Mouse (Mus musculus) right cerebral cortex, postnatal 36 days (tissue): ENCODE data around the gene Lipf.

Source experiments
- DNase-seq, 2 experiments: peaks; one replicate each; pipeline ENCODE4 v3.0.0; 2022; ENCODE audit warnings: low spot score in 2 of 2, mixed read lengths in 1 of 2

Gene Lipf

DNA sequence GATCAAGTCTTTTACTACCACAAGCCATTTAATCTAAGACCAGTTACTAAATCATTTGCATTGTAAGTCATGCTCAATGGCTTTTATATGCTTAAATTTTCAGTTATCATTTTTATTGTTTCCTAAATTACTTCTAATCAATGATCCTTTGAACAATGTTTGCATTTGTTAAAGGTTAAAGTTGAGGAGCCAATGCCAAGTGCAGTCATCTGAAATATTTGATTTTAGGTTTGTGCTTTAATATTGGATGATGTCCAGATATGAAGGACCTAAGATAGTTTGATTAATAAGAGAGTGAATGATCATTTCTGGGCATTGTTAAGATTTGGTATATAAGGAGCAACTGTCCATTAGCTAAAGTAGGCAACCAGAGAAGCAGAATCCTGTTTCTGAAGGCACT lies at the start of gene Lipf:
Gene Lipf, plus strand, starts transcription at position 301 of the 400 bp plus-strand sequence.
- no peak for DNase-seq

DNA sequence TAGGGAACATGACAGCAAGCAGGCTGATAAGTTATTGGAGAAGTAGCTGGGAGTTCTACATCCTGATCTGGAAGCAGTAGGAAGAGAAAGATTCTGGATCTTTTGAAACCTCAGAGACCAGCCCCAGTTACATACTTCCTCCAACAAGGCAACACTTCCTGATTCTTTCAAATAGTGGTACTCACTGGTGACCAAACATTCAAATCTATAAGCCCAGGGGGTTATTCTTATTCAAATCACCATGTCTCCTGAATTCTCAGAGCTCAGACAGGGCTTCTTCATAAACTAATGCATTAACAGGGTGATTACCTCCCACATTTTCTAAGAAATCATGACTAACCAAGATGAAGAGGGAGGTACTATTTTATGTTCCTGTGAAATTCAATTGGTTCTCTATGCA lies 36.9 kb upstream of the Lipf start:
- DNase-seq: no peak

DNA sequence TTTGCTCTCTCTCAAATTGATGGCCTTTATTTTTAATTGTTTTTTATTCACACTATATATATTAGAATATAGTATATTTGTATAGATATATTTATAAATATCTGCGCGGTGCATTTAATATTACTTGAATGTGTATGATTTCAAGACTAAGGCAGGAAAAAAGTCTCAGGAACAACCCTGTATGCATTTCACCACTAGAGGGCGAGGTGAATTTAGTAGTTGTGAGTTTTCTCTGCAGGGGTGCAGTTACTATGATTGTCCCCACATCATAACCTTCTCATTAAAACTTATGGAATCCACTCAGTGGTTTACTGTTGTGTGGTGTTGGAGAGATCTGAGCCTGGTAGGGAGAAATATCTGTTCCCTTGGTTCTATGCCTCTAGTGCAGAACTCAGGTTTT lies 18.0 kb downstream of the Lipf start:
- DNase-seq: no peak

DNA sequence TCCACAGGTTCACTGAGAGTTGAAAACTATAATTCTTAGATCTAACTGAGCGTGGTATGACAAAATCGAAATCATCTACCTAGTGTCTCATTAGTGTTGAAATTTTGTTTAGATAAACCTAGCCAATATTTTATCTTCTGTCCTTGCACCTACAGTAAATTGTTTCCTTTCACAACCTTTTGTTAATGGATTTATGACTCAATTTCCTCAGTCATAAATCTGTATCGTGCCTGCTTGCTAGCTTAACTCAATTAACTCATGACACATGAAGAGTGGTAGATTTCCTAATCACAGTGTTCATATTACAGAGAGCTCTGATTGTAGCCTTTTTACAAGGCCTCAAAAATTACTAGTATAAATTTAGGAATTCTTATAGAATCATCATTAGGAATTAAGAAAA lies 22.1 kb downstream of the Lipf start:
- DNase-seq: no peak

DNA sequence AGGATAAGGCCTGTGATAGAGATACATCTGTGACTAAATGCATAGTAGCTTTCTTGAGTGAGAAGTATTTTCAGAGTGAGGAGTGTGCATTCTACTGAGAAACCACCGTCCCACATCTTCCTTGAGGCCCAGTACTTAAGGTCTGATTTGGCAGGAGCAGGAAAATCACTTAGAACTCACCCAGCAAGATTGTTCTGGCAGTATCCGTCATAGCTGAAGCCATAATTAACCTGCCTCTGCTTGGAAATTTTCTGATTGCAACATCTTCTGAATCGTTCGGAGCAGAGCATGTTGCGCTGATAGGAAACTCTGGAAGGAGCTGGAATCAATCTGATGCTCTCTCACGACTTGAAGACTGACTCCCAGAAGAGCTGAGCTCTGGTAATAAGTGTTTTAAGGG lies 47.0 kb downstream of the Lipf start, which contains the start of gene Lipk:
Gene Lipk, plus strand, starts transcription at position 289 of the 400 bp plus-strand sequence.
- no peak for DNase-seq

DNA sequence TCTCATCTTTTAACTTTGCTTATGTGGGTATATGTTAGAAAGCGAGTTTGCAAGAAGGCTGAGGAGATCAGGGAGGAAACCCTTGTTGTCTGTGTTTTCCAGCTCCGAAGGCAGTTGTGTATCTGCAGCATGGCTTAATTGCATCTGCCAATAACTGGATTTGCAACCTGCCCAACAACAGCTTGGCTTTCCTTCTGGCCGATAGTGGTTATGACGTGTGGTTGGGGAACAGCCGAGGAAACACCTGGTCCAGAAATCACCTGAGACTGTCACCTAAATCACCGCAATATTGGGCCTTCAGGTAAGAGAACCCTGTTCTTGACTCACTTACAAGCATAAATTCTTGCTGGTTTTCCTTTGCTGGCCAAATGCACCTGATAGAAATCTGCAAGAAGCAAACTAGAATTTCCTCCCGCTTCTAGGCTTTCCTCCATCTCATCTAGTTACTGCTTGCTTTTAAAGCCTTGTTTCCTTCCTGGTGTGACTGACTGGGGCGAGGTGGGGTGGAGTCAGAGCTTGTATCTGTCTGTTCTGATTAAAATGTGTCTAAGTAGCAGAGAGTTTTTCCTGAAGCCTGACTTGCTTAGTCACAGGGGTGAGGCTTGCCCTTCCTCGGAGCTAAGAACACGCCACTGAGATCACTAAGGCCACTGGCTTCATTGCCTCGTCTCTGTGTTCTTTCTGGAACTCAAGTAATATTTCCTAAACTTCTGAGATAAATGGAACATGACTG lies 60.6 kb downstream of the Lipf start:
- DNase-seq: no peak

DNA sequence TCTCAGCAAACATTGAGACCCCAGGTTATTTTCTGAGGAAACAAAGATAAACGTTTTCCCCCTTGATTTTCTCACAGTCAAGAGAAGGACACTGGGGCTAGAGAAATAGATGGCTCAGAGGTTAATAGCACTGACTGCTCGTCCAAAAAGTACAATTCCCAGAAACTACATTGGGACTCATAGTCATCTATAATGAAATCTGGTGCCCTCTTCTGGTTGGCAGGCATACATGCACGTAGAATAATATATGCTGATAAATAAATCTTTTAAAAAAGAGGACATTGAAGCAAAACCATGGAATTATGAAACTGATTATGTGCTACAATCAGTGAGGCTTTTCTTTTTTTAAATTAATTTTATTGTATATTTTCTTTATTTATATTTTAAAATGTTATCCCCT lies 61.8 kb downstream of the Lipf start:
- DNase-seq: no peak
